Mouse (Mus musculus) MEL (cell line): ENCODE measurements around the gene Syt8. TPM values are rescaled to one million over a fixed set of nuclear protein-coding genes. Genes with fewer than 3 reads are reported as not detected.

Experiments used
- DNase-seq: peaks from one replicate; pipeline ENCODE4 v3.0.0; 2011; ENCODE audit warnings: low read depth, low spot score
- H3K27ac ChIP-seq: 2 replicates; pipeline ENCODE4 v1.5.1; 2012; ENCODE audit warnings: low read depth, mild to moderate bottlenecking, control low read depth, low read length, moderate library complexity; ENCODE audit not compliant: control insufficient read depth
- H3K27me3 ChIP-seq, 2 experiments: fragments of 150-350 bp in 1 of 2; sonication (generic) in 1 of 2; 2 replicates each; pipeline ENCODE4 v1.6.1; 2012; ENCODE audit warnings: low read length in 2 of 2, mild to moderate bottlenecking in 2 of 2, improper control_type of control experiment in 1 of 2, moderate library complexity in 1 of 2; ENCODE audit not compliant: insufficient read depth in 2 of 2, control insufficient read depth in 1 of 2
- H3K36me3 ChIP-seq, 2 experiments: 2 replicates each; pipeline ENCODE4 v1.6.1; 2012 to 2014; ENCODE audit warnings: low read length in 2 of 2, improper control_type of control experiment in 1 of 2, inconsistent platforms in 1 of 2, mild to moderate bottlenecking in 1 of 2; ENCODE audit not compliant: insufficient read depth in 2 of 2, control insufficient read depth in 1 of 2
- H3K4me1 ChIP-seq, 2 experiments: fragments of 150-350 bp in 1 of 2; sonication (generic) in 1 of 2; 2 replicates each; pipeline ENCODE4 v1.6.1; 2012; ENCODE audit warnings: low read length in 2 of 2, improper control_type of control experiment in 1 of 2, mild to moderate bottlenecking in 1 of 2; ENCODE audit not compliant: insufficient read depth in 2 of 2, control insufficient read depth in 1 of 2
- H3K4me3 ChIP-seq, 2 experiments: fragments of 150-350 bp in 1 of 2; sonication (generic) in 1 of 2; 2 replicates each; pipeline ENCODE4 v1.5.1; 2012; ENCODE audit warnings: low read depth in 2 of 2, low read length in 2 of 2, mild to moderate bottlenecking in 2 of 2, moderate library complexity in 2 of 2, control low read depth in 1 of 2, improper control_type of control experiment in 1 of 2; ENCODE audit not compliant: control insufficient read depth in 1 of 2, insufficient read depth in 1 of 2
- H3K79me2 ChIP-seq: 2 replicates; pipeline ENCODE4 v1.6.1; 2012; ENCODE audit warnings: mild to moderate bottlenecking, low read length, moderate library complexity; ENCODE audit not compliant: control insufficient read depth, poor library complexity, insufficient read depth
- H3K9ac ChIP-seq: 2 replicates; pipeline ENCODE4 v1.6.1; 2012; ENCODE audit warnings: low read depth, mild to moderate bottlenecking, control low read depth, low read length, moderate library complexity; ENCODE audit not compliant: control insufficient read depth, poor library complexity, severe bottlenecking
- H3K9me3 ChIP-seq: fragments of 150-350 bp; sonication (generic); replicated peaks from 2 replicates; pipeline ENCODE4 v1.6.1; 2012; ENCODE audit warnings: mild to moderate bottlenecking, low read length, improper control_type of control experiment, moderate library complexity; ENCODE audit not compliant: insufficient read depth
- BHLHE40 ChIP-seq: IDR thresholded peaks from 2 replicates; pipeline ENCODE4 v1.6.1; 2012; ENCODE audit warnings: low read depth, mild to moderate bottlenecking, inconsistent platforms, low read length, improper control_type of control experiment, borderline replicate concordance
- CHD1 ChIP-seq: IDR thresholded peaks from 2 replicates; pipeline ENCODE4 v1.6.1; 2012; ENCODE audit warnings: low read depth, mild to moderate bottlenecking, inconsistent platforms, low read length, improper control_type of control experiment
- E2F4 ChIP-seq: IDR thresholded peaks from 2 replicates; pipeline ENCODE4 v1.6.1; 2011; ENCODE audit warnings: low read depth, low read length, improper control_type of control experiment, borderline replicate concordance
- ETS1 ChIP-seq: IDR thresholded peaks from 2 replicates; pipeline ENCODE4 v1.6.1; 2012; ENCODE audit warnings: low read depth, mild to moderate bottlenecking, inconsistent platforms, low read length, improper control_type of control experiment, moderate library complexity
- GABPA ChIP-seq: IDR thresholded peaks from 2 replicates; pipeline ENCODE4 v1.6.1; 2012; ENCODE audit warnings: low read depth, mild to moderate bottlenecking, inconsistent platforms, low read length, improper control_type of control experiment, moderate library complexity
- GATA1 ChIP-seq: IDR thresholded peaks from 2 replicates; pipeline ENCODE4 v1.6.1; 2011; ENCODE audit warnings: low read depth, low read length, improper control_type of control experiment
- HCFC1 ChIP-seq: IDR thresholded peaks from 2 replicates; pipeline ENCODE4 v1.6.1; 2012; ENCODE audit warnings: low read depth, mild to moderate bottlenecking, inconsistent platforms, low read length, improper control_type of control experiment, moderate library complexity
- JUND ChIP-seq: IDR thresholded peaks from 2 replicates; pipeline ENCODE4 v1.6.1; 2011; ENCODE audit warnings: low read depth, mild to moderate bottlenecking, improper control_type of control experiment, low read length
- MAFK ChIP-seq: IDR thresholded peaks from 2 replicates; pipeline ENCODE4 v1.6.1; 2011; ENCODE audit warnings: low read depth, mild to moderate bottlenecking, low read length, improper control_type of control experiment, borderline replicate concordance
- MAX ChIP-seq: IDR thresholded peaks from 2 replicates; pipeline ENCODE4 v1.6.1; 2011; ENCODE audit warnings: low read length, improper control_type of control experiment
- MAZ ChIP-seq: IDR thresholded peaks from 2 replicates; pipeline ENCODE4 v1.6.1; 2012; ENCODE audit warnings: low read depth, mild to moderate bottlenecking, inconsistent platforms, low read length, improper control_type of control experiment
- MYB ChIP-seq: IDR thresholded peaks from 2 replicates; pipeline ENCODE4 v1.6.1; 2011; ENCODE audit warnings: mild to moderate bottlenecking, low read depth, low read length, improper control_type of control experiment
- NELFE ChIP-seq: IDR thresholded peaks from 2 replicates; pipeline ENCODE4 v1.6.1; 2011; ENCODE audit warnings: low read depth, low read length, improper control_type of control experiment
- RCOR1 ChIP-seq: IDR thresholded peaks from 2 replicates; pipeline ENCODE4 v1.6.1; 2012; ENCODE audit warnings: low read depth, mild to moderate bottlenecking, inconsistent platforms, low read length, improper control_type of control experiment
- SIN3A ChIP-seq: IDR thresholded peaks from 2 replicates; pipeline ENCODE4 v1.6.1; 2012; ENCODE audit warnings: low read length, improper control_type of control experiment, inconsistent platforms
- TCF12 ChIP-seq: IDR thresholded peaks from 2 replicates; pipeline ENCODE4 v1.6.1; 2014; ENCODE audit warnings: low read depth, mild to moderate bottlenecking, inconsistent platforms, low read length, improper control_type of control experiment, moderate library complexity
- UBTF ChIP-seq: IDR thresholded peaks from 2 replicates; pipeline ENCODE4 v1.6.1; 2012; ENCODE audit warnings: low read depth, mild to moderate bottlenecking, inconsistent platforms, low read length, improper control_type of control experiment, moderate library complexity, borderline replicate concordance; ENCODE audit not compliant: insufficient read depth
- USF1 ChIP-seq: IDR thresholded peaks from 2 replicates; pipeline ENCODE4 v1.6.1; 2014; ENCODE audit warnings: low read depth, mild to moderate bottlenecking, inconsistent platforms, low read length, improper control_type of control experiment, moderate library complexity
- ZC3H11A ChIP-seq: IDR thresholded peaks from 2 replicates; pipeline ENCODE4 v1.6.1; 2012; ENCODE audit warnings: low read depth, mild to moderate bottlenecking, inconsistent platforms, low read length, improper control_type of control experiment
- ZMIZ1 ChIP-seq: IDR thresholded peaks from 2 replicates; pipeline ENCODE4 v1.6.1; 2012; ENCODE audit warnings: low read depth, mild to moderate bottlenecking, inconsistent platforms, low read length, improper control_type of control experiment, moderate library complexity
- polyA plus RNA-seq, 2 experiments: library from polyadenylated mRNA; stranded (reverse) in 1 of 2; unstranded in 1 of 2; fragments of >175 nt in 1 of 2; fragments of >200 nt in 1 of 2; gene quantifications; 2 replicates each; pipeline versions ENCODE4 v1.2.1 to v1.2.4; 2012; ENCODE audit warnings: low replicate concordance in 2 of 2, low read depth in 1 of 2; ENCODE audit not compliant: insufficient read length in 2 of 2, insufficient read depth in 1 of 2, missing spikeins in 1 of 2
- total RNA-seq: library from RNA; depleted of rRNA; stranded (reverse); fragments of 300-350 nt; gene quantifications from 2 replicates; pipeline ENCODE4 v1.2.3, GENCODE M21; 2012

Syt8 gene
- total and polyA plus RNA-seq, 3 experiments = not detected

GRCm38 (mm10) chr7:142474799-142475198 lies 40.1 kb downstream of the Syt8 start:
- Histone ChIP-seq H3K9me3 (no peaks in the 10 kb centered on the region), H3K9ac (no peak overlapping the region), H3K27ac (no peak overlapping the region), H3K27me3 (peaks cover 0 to 5% of the 10 kb centered on the region in 2 experiments), H3K36me3 (no peaks in the 10 kb centered on the region), H3K4me1 (no peaks in the 10 kb centered on the region), H3K79me2 (no peaks in the 10 kb centered on the region), H3K4me3 (no peak overlapping the region)
- TF ChIP-seq MYB = no peak
- TF ChIP-seq UBTF = no peak
- no peak for TF ChIP-seq HCFC1
- TF ChIP-seq SIN3A = no peak
- TF ChIP-seq GABPA = no peak
- no peak for TF ChIP-seq GATA1
- TF ChIP-seq BHLHE40 = no peak
- no peak for TF ChIP-seq TCF12
- TF ChIP-seq ETS1 = no peak
- TF ChIP-seq USF1 = no peak
- no peak for TF ChIP-seq NELFE
- TF ChIP-seq ZC3H11A = no peak
- no peak for TF ChIP-seq MAX
- no peak for TF ChIP-seq MAZ
- TF ChIP-seq E2F4 = no peak
- TF ChIP-seq RCOR1 = no peak
- no peak for TF ChIP-seq JUND
- TF ChIP-seq MAFK = no peak
- DNase-seq = no peak

- H3K9ac ChIP-seq = no peak overlapping the region
- no peaks in the 10 kb centered on the region for H3K36me3 ChIP-seq
- H3K9me3 ChIP-seq = no peaks in the 10 kb centered on the region
Observed at GRCm38 (mm10) chr7:142475641-142476040, 41.0 kb downstream of the Syt8 start.

More at GRCm38 (mm10) chr7:142475641-142476040, 41.0 kb downstream of the Syt8 start:
- peaks cover 0 to 3% of the 10 kb centered on the region in 2 experiments for H3K27me3 ChIP-seq
- TF ChIP-seq ZMIZ1 (no peak), MAZ (no peak), SIN3A (no peak), ZC3H11A (no peak), CHD1 (no peak), E2F4 (no peak)
- no peak for DNase-seq
- no peaks in the 10 kb centered on the region for H3K79me2 ChIP-seq
- H3K4me3 ChIP-seq = no peak overlapping the region
- H3K27ac ChIP-seq = no peak overlapping the region
- no peaks in the 10 kb centered on the region for H3K4me1 ChIP-seq
